Mouse (Mus musculus) adrenal gland, adult 2 months (tissue): ENCODE data around the gene Cpa5. TPM values are rescaled to one million over a fixed set of nuclear protein-coding genes. Genes with fewer than 3 reads are reported as not detected.

Source experiments
- DNase-seq: peaks from one replicate; pipeline ENCODE4 v3.0.0; 2021
- polyA plus RNA-seq: library from polyadenylated mRNA; depleted of rRNA; stranded (reverse); fragments of >200 nt; gene quantifications from 2 replicates; pipeline ENCODE4 v1.2.3, GENCODE M21; 2012
- total RNA-seq, 2 experiments: library from RNA; stranded (reverse); gene quantifications; 2 replicates each; pipeline ENCODE4 v1.2.3; 2021

Gene Cpa5
- total and polyA plus RNA-seq, 3 experiments: not detected

DNA sequence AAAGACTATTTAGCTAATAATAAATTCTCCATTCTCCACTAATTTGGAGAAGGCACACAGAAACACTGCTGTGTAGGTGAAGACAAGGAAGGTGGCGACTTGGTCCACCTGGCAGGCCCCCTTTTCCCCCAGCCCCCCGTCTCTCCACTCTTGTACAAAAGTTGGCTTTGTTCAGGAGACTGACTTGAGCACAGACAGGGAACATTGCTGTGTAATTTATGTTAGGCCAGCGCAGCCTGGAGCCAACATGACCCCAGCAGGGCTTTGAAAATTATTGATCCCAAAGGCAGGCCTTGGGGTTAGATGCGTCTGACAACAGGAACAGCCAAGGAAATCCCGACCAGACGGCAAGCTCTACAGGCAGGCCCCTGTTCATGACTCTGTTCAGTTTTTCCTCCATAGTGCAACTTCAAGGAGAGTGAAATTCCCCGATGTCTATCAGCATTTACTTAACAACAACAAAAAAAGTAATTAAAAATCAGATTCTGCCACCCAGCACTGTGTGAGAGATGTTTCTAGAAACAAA is 6.4 kb upstream of the Cpa5 start:
- no peak for DNase-seq

DNA sequence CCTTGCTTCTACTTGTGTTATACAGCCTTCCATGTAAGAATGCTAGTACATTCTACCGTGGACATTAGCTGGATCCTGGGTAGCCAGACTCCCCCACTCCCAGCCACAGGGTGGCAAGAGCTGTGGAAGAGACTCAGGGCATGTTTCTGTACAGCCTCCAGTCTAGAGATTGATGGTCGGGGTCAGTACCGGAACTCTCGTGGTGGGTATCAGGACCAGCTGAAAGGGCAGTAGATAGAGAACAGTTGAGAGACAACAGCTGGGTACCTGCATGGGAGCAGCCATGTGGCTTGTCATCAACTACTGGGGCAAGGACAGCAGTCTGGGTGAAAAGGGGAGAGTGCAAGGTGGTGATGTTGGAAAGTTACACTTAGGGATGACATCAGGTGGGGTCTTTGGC is 5.7 kb upstream of the Cpa5 start:
- DNase-seq: no peak

DNA sequence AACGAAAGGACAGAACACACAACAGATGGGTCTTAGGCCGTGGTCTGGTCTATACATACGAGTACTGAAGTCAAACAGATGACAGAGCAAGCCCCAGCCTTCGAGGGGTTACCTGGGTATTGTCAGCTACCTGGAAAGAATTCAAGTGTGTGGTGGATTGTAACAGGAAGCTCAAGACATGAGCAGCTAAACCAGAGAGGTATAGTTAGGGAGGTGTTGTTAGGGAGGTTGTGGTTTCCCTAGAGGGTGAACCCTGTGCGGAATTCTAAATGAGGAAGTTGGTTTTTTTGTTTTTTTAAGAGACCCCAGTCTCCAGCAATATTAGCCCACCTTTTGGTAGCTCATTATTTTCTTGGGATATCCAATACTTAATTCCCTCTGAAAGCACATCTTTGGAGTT is 5.1 kb upstream of the Cpa5 start:
- no peak for DNase-seq

DNA sequence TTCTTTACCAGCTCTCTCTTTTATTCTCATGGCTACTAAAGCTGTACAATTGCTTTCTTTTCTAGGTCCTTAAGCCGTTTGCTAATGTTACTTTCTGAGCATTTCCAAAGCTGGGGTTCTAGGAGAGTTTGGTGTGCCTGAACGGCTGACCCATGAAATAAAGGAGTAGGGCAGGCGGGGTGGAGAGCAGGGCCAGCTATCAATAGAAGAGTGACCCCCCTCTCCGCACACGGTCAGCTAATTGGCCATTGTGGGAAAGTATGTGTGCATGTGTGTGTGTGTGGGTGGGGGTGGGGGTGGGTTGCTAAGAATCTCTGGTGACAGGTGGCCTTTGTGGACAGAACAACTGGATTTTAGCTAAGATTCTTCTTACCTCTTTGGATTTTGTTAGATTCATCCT is 402 bp downstream of the Cpa5 start:
- DNase-seq: no peak

DNA sequence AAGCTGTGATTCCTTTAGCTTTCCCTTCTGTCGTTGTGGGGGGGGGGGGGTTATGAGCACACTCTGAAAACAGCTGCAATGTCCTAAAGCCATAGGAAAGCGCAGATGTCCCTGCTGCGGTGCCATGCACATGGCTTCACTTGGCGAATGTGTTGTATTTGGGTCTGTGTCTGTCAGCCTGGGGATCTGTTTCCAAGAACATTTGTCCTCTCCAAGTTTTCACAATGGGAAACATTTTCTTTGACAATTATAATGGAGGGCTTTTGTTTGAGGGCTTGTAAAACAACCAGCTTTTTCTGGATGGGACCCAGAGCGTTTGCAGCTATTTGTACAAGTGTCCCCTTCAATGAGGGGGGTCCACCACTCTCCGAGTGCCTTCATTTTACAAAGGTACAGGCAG is 3.4 kb downstream of the Cpa5 start:
- no peak for DNase-seq

DNA sequence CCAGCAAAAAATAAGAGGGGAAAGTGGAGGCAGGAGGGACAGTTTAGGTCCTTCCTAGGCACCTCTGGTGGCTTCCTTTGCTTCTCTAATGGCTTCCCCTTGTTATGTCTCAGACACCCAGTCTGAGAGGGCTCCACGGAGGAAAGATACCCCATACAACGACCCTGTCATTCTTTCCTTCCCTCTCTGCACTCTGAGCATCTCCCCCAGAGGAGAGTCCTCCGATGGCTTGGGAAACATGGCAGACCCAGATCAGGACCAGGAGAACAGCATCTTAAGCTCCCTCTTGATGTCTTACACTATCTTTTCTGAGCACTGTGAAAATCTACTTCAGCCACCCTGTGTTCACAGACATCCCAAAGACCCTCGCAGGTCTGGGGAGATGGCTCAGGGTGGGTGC is 4.9 kb downstream of the Cpa5 start:
- DNase-seq: no peak

DNA sequence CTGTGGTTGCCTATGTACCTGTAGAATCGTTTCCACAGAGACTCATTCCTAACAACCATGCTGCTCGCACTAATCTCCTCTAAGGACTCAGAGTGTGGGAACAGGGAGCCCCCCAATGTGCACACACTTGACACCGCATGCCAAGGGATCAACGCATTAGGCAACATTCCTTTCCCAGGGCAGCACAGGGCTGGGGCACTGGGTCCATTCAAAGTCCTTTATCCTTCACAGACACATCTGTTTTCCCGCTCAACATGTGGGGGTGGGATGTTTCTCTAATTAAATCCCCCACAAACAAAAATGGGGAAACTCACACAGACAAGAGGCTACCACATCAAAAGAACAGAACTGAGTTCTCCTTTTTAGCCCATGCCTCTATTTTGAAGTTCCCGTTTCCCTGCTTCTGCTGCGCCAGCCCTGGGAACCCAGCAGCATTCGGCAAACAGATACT is 5.7 kb downstream of the Cpa5 start:
- DNase-seq: no peak

DNA sequence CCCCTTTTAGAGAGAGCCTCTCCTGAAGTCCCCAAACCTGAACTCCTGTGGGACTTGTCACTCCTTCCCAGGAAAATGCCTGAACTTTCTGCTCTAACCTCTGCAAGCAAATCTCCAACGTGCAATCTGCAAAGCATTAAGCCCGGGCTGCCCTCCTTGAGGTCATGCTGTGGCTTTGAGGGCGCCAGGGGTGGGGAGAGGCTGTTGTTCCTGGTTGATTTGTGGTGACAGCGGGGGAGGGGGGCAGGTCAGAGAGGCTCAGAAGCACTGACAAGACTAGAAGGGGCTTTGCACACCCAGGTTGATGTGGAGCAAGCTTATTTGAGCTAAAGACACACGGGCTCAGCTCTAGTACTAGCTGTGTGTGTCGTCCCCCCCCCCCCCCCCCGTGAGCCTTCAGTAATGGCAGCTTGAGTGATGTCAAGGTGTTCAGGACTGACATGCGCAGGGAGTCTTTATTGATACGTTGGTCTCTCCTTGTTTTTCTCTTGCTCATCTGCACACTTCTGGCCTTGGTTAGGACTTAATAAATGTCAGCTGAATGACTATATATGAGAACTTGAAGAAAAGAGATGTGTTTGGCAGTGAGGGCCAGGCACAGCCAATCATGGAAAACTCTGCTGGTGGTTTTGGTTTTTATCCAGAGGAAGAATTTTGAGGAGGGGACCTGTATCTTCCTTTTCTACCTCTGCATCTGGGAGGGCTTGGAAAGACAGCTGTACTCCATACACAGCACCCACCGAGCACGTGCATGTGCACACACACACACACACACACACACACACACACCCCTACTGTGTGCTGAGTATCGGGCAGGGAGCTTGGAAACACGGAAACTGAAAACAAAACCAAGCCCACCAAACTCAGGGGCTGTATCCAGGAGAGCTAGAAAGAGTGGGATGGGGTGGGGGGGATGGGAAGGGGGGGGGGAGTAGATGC is 6.5 kb downstream of the Cpa5 start:
- peak; percentile 55 for DNase-seq

DNA sequence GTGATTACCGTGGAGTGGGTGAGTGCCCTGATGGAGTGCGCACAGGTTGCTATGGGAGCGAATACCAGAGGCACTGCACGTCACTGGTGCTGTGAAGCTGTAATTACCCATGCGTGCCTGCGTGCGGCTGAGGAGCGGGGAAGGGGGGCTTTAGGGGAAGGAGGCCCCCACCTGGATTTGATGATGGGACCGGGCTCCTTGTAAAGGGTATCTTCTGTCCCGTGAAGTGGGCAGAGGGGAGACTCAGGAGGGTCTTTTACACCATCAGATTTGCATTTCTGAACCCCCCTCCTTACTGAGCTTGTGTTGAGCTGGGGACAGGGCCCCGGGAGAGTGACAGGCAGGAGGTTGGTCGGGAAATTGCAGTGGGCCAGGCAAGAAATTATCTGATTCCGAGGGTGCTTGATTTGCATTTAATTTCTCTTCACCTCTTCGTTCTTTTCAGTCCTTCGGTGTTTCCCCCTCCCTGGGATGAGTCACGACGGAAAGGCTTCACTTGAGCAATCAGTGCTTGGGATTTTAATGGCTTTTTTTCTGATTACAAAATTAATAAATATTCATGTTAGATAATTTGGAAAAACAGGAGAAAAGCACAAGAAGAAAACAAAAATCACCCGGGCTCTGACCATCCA is 7.3 kb downstream of the Cpa5 start:
- peak; percentile 24 for DNase-seq

DNA sequence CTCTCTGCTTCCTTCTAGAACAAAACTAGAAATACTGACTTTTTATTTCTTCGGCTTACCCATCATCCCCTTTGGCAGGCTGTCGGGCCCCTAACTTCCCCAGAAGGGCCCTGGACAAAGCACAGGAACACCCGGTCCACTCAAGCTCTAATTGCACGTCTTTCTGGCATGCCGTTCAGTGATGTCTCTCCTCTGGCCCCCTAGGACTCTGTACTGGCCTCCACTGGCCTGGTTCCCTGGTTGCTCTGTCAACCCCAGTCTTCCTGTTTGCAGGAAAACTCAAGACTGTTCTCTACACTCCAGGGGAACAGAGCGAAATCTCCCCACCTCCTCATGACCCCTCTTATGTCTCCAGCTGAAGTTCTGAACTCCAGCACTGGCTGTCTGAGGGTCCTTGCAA is 7.9 kb downstream of the Cpa5 start:
- no peak for DNase-seq

DNA sequence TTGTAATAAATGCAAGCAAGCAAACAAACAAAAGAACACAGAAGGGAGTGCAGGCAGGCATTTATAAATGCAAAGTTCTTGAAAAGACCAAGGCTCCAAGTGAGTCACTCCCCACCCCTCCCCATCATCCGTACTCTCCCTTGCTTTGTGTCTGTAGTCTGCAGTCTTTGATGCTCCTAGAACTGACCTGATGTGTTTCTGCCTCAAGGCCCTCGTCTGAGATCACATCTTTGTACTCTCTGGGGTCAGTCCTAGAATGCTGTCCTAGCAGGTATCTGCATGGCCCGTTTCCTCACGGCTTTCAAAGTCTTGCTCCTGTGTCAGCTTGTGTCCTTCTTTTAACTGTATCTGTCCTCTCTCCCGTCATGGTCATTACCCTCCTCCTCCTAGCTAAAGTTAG is 8.8 kb downstream of the Cpa5 start:
- peak; percentile 55 for DNase-seq

DNA sequence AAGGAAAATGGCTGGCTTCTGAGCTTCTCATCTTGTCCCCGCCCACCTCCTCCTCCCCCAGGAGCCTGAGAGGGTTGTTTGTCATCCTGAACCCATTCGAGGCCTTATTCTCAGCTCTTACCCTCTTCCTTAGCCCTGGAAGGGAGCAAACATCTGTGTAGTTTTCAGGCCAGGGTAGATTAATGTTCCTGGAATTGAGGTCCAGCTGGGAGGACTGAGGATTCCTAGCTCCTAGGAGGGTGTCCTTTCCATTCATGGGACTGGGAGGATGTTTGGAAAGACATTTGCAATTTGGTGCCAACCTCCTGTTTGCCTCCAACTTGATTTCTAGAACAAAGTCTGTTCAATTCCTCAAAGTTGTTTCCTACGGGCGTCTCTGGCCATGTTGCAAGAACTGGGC is 9.8 kb downstream of the Cpa5 start:
- DNase-seq: no peak

DNA sequence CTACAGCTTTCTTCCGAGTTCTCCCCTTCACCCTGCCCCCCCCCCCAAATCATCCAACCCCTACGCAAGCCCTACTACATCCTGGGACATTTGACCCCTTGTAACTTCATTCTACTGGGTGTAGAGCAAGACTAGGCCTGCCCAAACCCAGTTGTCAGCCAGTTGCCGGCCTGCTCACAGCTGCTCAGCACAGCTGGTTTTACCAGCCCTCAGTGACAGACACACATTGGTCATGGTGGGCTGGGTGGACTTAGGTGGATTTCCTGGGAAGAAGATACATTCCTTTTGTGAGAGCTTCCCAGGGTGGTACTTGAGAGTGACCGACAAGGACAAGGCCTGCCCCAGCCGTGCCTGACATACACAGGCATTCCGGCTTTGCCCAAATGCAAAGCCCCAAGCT is 10.2 kb downstream of the Cpa5 start:
- no peak for DNase-seq

DNA sequence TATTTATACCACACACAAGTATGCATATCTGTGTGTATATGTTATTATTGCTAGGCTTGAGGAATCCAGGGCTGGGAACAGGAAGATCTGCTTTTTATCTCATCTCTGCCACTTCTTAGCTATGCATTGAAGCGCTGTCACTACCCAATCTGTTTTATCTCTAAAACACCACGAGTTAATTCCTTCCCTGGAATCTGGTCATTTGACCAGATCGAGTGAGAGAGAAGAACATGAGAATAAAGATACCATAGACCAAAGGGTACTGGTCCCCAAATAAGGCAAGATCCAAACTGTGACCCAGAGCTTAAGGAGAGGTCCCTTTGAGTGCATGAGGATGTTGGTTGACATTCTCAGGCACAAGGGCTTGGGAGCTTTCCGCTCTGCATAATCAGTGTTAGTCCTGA is 11.2 kb downstream of the Cpa5 start:
- DNase-seq: no peak

DNA sequence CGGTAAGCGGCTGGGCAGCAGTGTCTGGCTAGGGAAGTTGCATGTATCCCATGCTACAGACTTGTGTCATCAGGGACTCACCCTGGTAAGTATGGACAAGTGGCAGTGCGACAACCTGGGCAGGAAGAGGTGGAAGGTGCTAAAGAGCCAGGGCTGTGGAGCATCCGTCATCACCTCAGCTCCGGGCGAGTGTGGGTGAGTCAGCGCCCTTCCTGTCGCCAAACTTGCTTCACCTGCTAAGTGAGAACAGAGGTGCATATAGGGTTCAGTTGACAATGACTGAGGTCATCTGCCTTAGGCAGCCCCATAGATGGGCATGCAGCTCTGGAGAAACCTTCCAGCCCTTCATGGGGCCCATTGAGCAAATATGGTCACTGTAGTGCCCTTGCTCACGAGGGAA is 14.0 kb downstream of the Cpa5 start:
- DNase-seq: no peak

DNA sequence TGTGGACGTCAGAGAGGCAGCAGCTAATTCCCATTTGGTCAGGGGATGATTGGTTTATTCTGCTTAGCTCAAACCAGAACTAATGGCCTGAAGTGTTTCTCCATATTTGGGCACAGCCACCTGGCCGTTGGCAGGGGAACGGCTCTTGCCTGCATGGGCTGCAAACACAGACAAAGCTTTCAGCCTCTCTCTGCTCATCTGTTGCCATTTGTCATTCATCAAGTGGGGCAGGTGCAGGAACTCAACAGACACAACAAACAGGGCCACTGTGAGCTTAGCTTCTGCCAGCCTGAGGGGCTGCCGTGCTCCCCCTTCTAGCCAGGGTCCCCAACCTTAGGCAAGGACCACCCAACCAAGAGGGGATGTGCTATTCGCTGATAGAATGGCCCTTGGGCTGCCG is 17.3 kb downstream of the Cpa5 start:
- no peak for DNase-seq

DNA sequence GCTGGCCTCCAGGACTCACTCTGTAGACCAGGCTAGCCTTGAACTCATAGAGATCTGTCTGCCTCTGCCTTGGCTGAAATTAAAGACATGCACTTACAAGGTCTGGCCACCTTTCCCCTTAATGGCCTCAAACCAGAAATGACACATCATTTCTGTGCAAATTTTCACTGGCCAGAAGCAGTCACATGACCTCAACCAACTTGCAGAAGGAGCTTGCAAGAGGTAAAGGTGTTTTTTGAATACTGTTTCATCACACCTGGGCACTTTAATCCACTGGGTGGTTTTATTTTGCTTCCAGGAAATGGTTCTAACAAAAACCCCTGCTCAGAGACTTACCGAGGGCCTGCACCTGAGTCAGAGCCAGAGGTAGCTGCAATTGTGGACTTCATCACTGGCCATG is 19.2 kb downstream of the Cpa5 start:
- no peak for DNase-seq

DNA sequence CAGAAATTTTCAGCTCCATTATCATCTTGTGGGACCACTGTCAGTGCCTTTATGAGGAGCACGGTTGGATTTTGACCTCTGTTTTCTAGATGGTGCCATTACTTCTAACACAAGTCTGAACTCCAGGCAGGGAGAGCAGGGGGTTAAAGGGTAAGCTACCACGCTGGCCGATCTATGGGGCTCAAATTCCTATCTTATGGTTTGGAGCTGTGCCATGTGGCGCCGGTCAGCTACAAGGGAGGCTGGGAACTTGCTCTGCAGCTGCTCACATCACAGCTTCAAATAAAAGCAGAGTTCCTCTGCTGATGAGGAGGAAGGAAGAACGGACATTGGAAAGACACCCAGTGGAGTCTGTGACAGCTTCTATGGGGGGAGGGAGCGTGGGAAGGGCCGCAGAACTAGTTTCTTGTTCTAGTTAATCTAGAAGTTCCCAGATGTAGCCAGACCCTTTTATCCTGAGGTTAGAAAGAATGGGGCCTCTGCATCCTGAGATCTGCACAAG is 24.6 kb downstream of the Cpa5 start:
- no peak for DNase-seq

DNA sequence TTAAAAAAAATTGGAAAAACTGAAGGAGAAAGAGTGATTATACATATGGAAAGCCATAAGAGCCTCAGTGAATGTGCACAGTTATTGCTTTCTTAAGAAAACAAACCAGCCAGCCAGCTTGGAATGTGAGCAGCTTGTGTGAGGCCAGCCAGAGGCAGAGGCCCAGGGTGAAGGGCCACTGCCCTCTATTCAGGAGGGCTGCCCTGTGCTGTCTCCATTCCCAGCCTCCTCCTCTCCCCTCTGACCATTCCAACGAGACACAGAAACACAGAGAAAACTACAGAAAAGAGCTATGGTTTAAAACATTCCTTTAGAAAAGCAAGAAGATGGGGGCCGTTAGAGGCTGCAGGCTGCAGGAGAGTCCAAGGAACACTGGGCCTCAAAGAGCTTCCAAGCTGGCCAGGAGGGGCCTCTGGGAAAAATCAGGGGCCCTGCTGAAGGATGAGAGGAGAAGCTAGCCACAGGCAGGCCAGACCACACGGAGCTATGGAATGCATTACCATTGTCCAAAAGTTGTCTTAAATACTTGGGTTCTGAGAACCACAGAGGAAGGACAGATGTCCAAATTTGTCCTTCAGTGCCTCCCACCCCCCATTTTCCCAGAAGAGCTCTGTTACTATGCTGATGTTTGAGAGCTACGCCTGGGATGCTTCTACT is 25.5 kb downstream of the Cpa5 start:
- DNase-seq: no peak

DNA sequence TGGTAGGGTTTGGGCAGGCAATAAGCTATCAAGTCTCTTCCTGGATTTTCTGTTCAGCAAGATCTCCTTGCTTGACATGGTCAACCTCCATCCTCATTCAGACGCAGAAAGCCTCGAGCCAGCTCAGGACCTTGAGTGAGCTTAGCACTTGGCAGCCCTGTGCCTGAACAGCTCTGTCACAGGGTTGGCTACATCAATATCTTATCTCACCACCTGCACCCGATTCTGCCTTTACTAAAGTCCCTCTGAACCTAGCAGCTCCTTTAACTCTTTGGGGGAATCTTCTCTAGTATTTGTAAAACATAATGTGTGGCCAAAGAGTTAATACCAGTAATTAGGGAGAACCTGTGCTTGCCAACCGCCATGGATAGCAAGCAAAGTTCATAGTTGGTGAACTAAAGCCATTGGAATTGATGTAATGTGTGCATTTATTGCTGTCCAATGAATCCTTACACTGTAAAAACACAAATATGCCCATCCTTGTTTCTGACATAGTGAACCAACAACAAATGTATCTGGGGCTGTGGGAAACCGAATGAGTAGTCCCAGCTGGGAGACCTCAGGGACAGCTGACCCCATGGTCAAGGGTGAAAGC is 28.0 kb downstream of the Cpa5 start, which contains the start of gene Cpa1:
Gene Cpa1 (plus strand): TSS at position 545 of the 595 bp plus-strand sequence.
- no peak for DNase-seq

DNA sequence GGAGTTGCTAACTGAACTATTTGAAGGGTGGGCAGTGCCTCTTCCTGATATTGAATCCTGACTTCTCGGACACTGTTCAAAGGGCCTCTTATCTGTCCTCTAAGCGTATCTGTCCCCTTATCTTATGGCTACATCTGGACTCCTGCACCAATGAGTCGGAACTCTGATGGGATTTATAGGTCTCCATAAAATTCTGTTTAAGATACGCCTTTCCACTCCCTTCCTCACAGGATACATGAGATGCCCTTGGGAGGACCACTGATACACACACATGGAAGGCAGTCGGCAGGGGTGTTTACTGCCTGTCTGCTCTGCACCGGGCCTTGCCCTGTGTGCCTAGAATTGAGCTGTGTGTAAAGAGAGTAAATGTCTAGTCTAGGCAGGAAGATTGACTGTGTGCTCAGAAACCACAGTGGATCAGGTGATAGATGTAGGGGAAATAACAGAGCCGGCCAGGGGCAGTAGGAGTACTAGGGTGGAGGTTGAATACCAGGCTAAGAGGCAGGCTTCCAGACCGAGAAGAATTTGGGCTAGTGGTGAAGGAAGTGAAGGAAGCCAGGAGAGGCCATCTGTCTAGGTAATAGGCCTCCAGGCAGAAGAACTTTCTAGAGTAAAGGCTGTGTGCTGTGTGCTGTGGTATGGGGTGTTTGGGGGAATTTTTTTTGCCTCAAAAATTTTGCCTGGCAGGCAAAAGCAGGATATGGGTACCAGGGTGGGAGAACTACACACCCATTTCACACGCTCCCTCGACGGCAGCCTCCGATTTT is 33.1 kb downstream of the Cpa5 start:
- DNase-seq: no peak
